Mouse (Mus musculus): ENCODE measurements at regions not wholly inside any gene's neighbourhood (a gene's known extent, or its start where the extent isn't known, plus 50 kb on each side); places are given as distances from the start of the nearest gene placed in this dataset.

DNA sequence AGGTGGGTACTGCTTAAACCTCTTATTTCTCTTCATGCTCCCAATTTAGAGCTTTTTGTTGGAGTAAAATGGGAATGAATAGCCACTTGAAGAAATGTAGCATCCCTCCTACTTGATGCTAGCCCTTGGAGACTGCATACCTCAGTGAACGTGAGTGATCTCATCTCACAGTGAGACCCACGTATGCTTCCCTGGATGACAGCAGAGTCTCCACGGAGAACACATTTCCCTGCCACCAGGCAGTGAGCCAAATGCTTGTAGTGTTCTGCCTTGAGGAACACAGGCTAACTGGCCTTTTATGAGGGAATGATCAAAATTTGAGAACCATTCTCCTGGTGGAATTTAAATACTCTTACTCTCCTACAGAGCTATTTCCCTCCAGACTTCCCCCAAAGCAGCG lies 280.1 kb upstream of the Gm9972 start:
- TF ChIP-seq POLR2A (IDR thresholded peaks at IDR 0.05; ENCODE audit: control insufficient read depth in 1 of 2, insufficient read depth in 1 of 2, low read depth in 1 of 2, low read length in 2 of 2, poor library complexity in 1 of 2), result no peak
- TF ChIP-seq EP300 (IDR thresholded peaks at IDR 0.05; ENCODE audit: low read depth in 1 of 2, low read length in 2 of 2), result no peak
- no peak for TF ChIP-seq GATA1 (IDR thresholded peaks at IDR 0.05; ENCODE audit: low read depth, low read length)
